Mouse (Mus musculus) ES-E14 (cell line): ENCODE data around the gene Dock10. TPM values are rescaled to one million over a fixed set of nuclear protein-coding genes. Genes with fewer than 3 reads are reported as not detected.

Source experiments
- DNase-seq: peaks from one replicate; pipeline ENCODE4 v3.0.0-alpha.2; 2013; ENCODE audit warnings: low read depth, low spot score
- H3K27ac ChIP-seq: 2 replicates; pipeline ENCODE4 v1.5.1; 2012; ENCODE audit warnings: low read depth, mild to moderate bottlenecking, low read length, moderate library complexity, mixed read lengths; ENCODE audit not compliant: poor library complexity, insufficient read depth, severe bottlenecking
- H3K36me3 ChIP-seq: 2 replicates; pipeline ENCODE4 v1.6.1; 2012; ENCODE audit warnings: mild to moderate bottlenecking, low read length, moderate library complexity, mixed read lengths; ENCODE audit not compliant: control insufficient read depth, poor library complexity, insufficient read depth, severe bottlenecking
- H3K4me1 ChIP-seq, 2 experiments: fragments of 150-350 bp in 1 of 2; sonication (generic) in 1 of 2; 2 replicates each; pipeline ENCODE4 v1.6.1; 2012; ENCODE audit warnings: low read length in 2 of 2, mild to moderate bottlenecking in 1 of 2, mixed read lengths in 1 of 2; ENCODE audit not compliant: control insufficient read depth in 2 of 2, insufficient read depth in 2 of 2, poor library complexity in 1 of 2
- H3K4me3 ChIP-seq, 2 experiments: fragments of 150-350 bp in 1 of 2; sonication (generic) in 1 of 2; 2 replicates each; pipeline ENCODE4 v1.5.1; 2012; ENCODE audit warnings: low read length in 2 of 2, low read depth in 1 of 2, mild to moderate bottlenecking in 1 of 2, mixed read lengths in 1 of 2; ENCODE audit not compliant: insufficient read depth in 1 of 2, poor library complexity in 1 of 2, severe bottlenecking in 1 of 2
- H3K9ac ChIP-seq: 2 replicates; pipeline ENCODE4 v1.6.1; 2012; ENCODE audit warnings: low read depth, mild to moderate bottlenecking, low read length, mixed read lengths; ENCODE audit not compliant: poor library complexity, insufficient read depth, severe bottlenecking
- H3K9me3 ChIP-seq: fragments of 150-350 bp; sonication (generic); 2 replicates; pipeline ENCODE4 v1.6.1; 2012; ENCODE audit warnings: low read depth, mild to moderate bottlenecking, low read length; ENCODE audit not compliant: control insufficient read depth, insufficient read depth
- CHD2 ChIP-seq: IDR thresholded peaks from 2 replicates; pipeline ENCODE4 v1.6.1; 2014; ENCODE audit warnings: mild to moderate bottlenecking, low read depth, low read length, inconsistent platforms
- HCFC1 ChIP-seq: IDR thresholded peaks from 2 replicates; pipeline ENCODE4 v1.6.1; 2012; ENCODE audit warnings: low read length, inconsistent platforms, borderline replicate concordance; ENCODE audit not compliant: insufficient read depth
- MAFK ChIP-seq: IDR thresholded peaks from 2 replicates; pipeline ENCODE4 v1.6.1; 2014; ENCODE audit warnings: mild to moderate bottlenecking, low read depth, low read length, inconsistent platforms; ENCODE audit not compliant: insufficient read depth
- ZC3H11A ChIP-seq: IDR thresholded peaks from 2 replicates; pipeline ENCODE4 v1.6.1; 2012; ENCODE audit warnings: low read depth, mild to moderate bottlenecking, inconsistent platforms, low read length, borderline replicate concordance
- ZNF384 ChIP-seq: IDR thresholded peaks from 2 replicates; pipeline ENCODE4 v1.6.1; 2012; ENCODE audit warnings: low read depth, low read length, inconsistent platforms
- in situ Hi-C, 2 experiments: fragments of 600-800 bp; cut with MboI; formaldehyde crosslinking; loops; one replicate each; pipeline ENCODE4 v1.15.1; 2025; ENCODE audit warnings: low sequenced_read_pairs in 2 of 2, inconsistent platforms in 1 of 2; ENCODE audit not compliant: unreplicated experiment in 2 of 2
- total RNA-seq: library from RNA; depleted of rRNA; stranded (reverse); fragments of 300-350 nt; gene quantifications from 2 replicates; pipeline ENCODE4 v1.2.3, GENCODE M21; 2012

Gene Dock10
- total RNA-seq, 1 experiment = 0.67 TPM

DNA sequence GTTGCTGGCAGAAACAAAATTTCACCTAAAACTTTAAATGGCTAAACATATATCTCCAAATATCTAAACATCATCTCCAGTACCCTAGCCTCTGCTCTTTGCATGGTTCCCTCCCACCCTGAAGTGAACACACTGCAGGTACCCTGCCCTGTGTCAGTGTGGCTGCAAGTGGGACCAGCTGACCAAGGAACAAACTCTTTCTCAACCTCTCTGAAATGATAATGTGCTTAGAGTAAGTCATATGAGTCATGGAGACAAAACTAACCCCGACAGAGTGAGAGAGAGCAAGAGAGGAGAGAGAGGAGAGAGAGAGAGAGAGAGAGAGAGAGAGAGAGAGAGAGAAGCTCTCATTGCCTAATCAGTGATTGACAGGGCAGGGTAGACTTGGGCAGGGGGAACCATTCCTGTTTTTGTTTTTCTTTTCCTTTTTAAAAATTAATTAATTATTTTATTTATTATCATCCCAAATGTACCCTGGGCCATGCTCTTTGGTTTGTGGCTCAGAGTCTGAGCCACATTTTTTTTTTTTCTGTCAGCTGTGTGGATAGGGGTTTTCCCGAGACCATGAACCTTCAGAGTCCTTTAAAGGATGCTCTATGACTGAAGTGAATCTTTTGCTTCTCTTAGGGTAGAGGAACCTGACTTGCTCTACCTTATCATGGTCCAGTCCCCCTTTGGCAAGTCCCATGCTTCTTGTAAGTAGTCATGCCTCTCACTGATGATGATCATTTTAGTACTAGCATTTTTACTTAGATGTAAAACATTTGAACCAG, 11.4 kb downstream of the Dock10 start:
- no peaks in the 10 kb centered on the region for H3K9me3 ChIP-seq

DNA sequence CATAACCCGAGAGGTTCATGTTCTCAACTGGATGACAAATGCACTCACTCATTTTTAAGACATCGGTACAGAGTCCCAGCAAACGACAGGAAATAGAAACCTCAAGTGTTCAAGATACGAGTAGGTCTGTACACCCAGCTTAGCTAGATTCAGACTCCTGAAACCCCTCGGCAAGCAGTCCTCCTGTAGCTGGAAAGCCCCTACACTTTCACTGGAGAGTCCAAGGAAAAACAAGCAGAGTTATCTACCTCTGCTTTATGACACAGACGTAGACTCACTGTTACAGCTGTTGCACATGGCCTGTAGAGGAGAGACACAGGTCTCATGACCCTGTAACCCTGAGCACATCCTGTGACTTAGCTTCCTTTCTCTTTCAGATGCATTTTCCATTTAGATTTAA, 12.1 kb downstream of the Dock10 start:
- H3K4me1 ChIP-seq = 0 out of 4 replicates have a peak, but pooled peaks cover 0 to 2% of the 10 kb centered on the region in 2 experiments
- H3K9me3 ChIP-seq = no peaks in the 10 kb centered on the region
- H3K27ac ChIP-seq = no peak overlapping the region
- TF ChIP-seq ZC3H11A (no peak), ZNF384 (no peak), CHD2 (no peak), MAFK (no peak), HCFC1 (no peak)
- in situ Hi-C loops = no loop called here
- H3K4me3 ChIP-seq = no peak overlapping the region
- DNase-seq = no peak
- H3K36me3 ChIP-seq = no peaks in the 10 kb centered on the region
- H3K9ac ChIP-seq = no peak overlapping the region

More for the DNA sequence above, 11.4 kb downstream of the Dock10 start:
- H3K4me3 ChIP-seq = no peak overlapping the region
- no peak for DNase-seq
- H3K36me3 ChIP-seq = no peaks in the 10 kb centered on the region
- no peaks in the 10 kb centered on the region for H3K4me1 ChIP-seq
- TF ChIP-seq MAFK = no peak
- no peak overlapping the region for H3K9ac ChIP-seq
- in situ Hi-C loops = no loop called here
- H3K27ac ChIP-seq = no peak overlapping the region

DNA sequence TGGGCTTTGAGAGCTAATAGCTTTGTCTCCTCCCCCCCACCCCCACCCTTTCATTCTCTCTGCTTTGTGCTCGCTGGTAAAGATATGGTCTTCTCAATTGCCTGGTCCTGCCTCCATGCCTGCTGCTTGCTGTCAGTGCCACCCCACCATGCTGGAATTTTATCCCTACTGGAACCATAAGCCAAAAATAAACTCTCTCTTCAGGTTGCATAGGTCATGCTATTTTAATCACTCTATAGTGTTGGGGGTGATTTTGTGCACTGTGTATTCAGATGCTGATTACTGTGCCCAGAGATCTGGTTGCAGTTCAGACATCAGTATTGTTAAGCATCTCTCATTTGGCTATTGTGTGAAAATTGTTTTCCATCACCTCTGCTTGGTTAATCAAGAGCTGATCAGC, 18.9 kb downstream of the Dock10 start:
- Histone ChIP-seq H3K36me3 (no peaks in the 10 kb centered on the region), H3K4me3 (no peak overlapping the region), H3K27ac (no peak overlapping the region), H3K9ac (no peak overlapping the region), H3K4me1 (peaks cover 0 to 2% of the 10 kb centered on the region in 2 experiments; a peak in 1 of 4 replicates), H3K9me3 (no peaks in the 10 kb centered on the region)
- in situ Hi-C loops = no loop called here
- TF ChIP-seq CHD2 = no peak
- no peak for TF ChIP-seq ZC3H11A
- TF ChIP-seq ZNF384 = no peak
- DNase-seq = no peak

DNA sequence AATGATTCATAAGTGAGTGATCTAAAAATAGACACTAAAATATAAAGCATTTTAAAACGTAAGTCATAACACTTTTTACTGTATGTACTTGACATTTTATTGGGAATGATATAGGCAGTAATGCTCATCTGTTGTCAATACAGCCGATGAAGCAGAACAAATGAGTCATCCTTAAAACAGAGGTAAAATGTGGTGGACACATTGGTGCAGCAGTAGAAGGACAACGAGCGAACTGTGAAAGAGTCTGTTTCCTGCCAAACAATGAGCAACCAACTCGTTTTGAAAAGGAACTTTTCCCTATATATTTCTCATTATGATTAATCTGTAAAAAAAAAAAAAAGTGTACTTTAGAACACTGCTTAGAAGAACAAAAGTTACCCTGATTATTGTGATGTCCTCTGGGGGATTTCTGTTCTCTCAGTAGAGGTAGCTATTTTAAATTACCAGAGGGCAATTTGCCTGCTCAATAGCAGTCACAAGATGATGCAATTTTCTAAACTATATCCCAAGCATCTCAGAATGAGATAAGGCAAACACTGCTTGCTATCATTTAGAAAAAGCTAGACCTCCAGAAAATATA, 20.4 kb downstream of the Dock10 start:
- no peak for DNase-seq
- H3K4me1 ChIP-seq = peaks cover 0 to 2% of the 10 kb centered on the region in 2 experiments; a peak in 1 of 4 replicates
- H3K4me3 ChIP-seq = no peak overlapping the region
- H3K9ac ChIP-seq = no peak overlapping the region
- in situ Hi-C loops = no loop called here
- H3K9me3 ChIP-seq = no peaks in the 10 kb centered on the region
- no peak overlapping the region for H3K27ac ChIP-seq
- TF ChIP-seq ZNF384 (no peak), MAFK (no peak), ZC3H11A (no peak), HCFC1 (no peak), CHD2 (no peak)
- H3K36me3 ChIP-seq = no peaks in the 10 kb centered on the region

DNA sequence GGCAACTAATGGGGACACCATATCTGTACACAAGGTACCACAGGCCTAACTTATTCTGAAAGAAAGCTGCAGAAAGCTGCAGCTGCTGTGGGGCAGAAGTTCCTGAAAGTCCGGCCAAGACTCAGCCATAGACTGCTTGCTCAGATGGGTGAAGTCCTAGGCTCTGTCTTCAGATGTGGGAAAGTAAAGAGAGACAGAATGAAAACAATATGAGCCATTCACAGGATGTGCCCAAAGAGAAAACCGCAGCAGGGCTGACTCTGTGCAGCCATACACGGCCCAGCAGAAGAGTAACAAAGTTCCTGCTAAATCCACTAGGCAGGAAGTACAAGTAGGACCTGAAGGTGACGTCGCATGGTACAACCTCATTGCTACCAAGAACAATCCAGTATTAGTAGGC, 27.7 kb downstream of the Dock10 start:
- H3K4me1 ChIP-seq = no peaks in the 10 kb centered on the region
- DNase-seq = no peak
- no peak overlapping the region for H3K9ac ChIP-seq
- no peak overlapping the region for H3K27ac ChIP-seq
- no peaks in the 10 kb centered on the region for H3K9me3 ChIP-seq
- in situ Hi-C loops = no loop called here
- H3K4me3 ChIP-seq = no peak overlapping the region
- TF ChIP-seq HCFC1 = no peak
- no peak for TF ChIP-seq MAFK
- no peak for TF ChIP-seq CHD2
- TF ChIP-seq ZC3H11A = no peak
- H3K36me3 ChIP-seq = no peaks in the 10 kb centered on the region
